Mouse (Mus musculus) midbrain, embryonic 10.5 days (tissue): ENCODE data around the gene Myh6. TPM values are rescaled to one million over a fixed set of nuclear protein-coding genes. Genes with fewer than 3 reads are reported as not detected.
"Not testable (repeated sequence)": the region's sequence is repeated elsewhere in the genome, so short reads cannot be mapped to it uniquely, and the experiment has no call there.

Experiments used
- DNase-seq: peaks from one replicate; pipeline ENCODE4 v3.0.0-alpha.2; 2017; ENCODE audit warnings: low spot score
- H3K27ac ChIP-seq: fragments of 300-500 bp; sonication (generic); replicated peaks from 2 replicates; pipeline ENCODE4 v1.5.1; 2016; ENCODE audit warnings: mild to moderate bottlenecking
- H3K27me3 ChIP-seq: fragments of 300-500 bp; sonication (generic); 2 replicates; pipeline ENCODE4 v1.6.1; 2016; ENCODE audit warnings: low read depth, mild to moderate bottlenecking; ENCODE audit not compliant: poor library complexity, severe bottlenecking
- H3K36me3 ChIP-seq: fragments of 300-500 bp; sonication (generic); 2 replicates; pipeline ENCODE4 v1.6.1; 2016; ENCODE audit warnings: mild to moderate bottlenecking, moderate library complexity
- H3K4me1 ChIP-seq: fragments of 300-500 bp; sonication (generic); 2 replicates; pipeline ENCODE4 v1.6.1; 2016
- H3K4me3 ChIP-seq: fragments of 300-500 bp; sonication (generic); 2 replicates; pipeline ENCODE4 v1.5.1; 2016; ENCODE audit warnings: mild to moderate bottlenecking, moderate library complexity
- H3K9me3 ChIP-seq: fragments of 300-500 bp; sonication (generic); replicated peaks from 2 replicates; pipeline ENCODE4 v1.6.1; 2016; ENCODE audit warnings: mild to moderate bottlenecking
- WGBS: fragments of 180-500 bp; shearing (Covaris S2); methylation state at CpG from one replicate; pipeline ENCODE4 v1.1.7; 2016; 5-methylcytosine and 5-hydroxymethylcytosine counted together
- polyA plus RNA-seq: library from polyadenylated mRNA; unstranded; fragments of >200 nt; fragmentation: Nextera tagmentation; extraction: Ambion mirVana; gene quantifications from 2 replicates; pipeline ENCODE4 v1.2.1, GENCODE M21; 2016

Gene Myh6
- polyA plus RNA-seq, 1 experiment from 2014 or later, result 0.68 TPM

DNA sequence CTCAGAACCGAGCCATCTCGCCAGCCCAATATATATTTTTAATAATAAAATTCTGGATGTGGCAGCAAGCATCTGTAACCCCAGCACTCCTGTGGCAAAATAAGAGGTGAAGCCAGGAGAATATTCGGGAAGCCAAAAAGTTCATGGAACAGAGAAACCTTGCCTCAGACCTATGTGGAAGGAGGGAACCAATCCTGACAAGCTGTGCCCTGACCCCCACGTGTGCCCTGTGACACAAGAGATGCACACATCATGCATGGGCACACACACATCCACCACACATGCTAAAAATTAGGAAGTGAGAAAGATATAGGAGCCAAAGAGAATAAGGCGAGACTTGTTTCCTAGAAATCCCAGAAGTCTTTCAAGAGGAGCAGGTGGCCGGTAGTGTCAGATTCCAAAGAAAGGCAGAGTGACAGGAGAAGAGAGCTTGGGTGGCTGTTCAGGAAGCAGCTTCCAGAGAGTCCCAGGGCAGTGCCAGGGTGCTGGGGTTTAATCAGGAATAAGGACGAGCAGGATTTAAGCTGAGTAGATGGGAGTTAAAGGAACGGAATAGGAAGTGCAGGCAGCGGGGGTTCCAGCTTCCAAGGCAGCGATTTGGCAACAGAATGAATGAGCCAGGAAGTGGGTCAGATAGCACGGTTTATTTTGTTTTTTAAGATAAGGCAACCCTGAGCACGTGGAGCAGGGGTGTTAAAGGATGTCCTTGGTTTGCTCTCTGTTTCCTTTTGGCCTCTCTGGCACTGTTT lies 35.4 kb upstream of the Myh6 start:
- Histone ChIP-seq H3K27ac (no peak overlapping the region; the same call in 1 of the 2 replicates), H3K4me3 (no peak overlapping the region)

DNA sequence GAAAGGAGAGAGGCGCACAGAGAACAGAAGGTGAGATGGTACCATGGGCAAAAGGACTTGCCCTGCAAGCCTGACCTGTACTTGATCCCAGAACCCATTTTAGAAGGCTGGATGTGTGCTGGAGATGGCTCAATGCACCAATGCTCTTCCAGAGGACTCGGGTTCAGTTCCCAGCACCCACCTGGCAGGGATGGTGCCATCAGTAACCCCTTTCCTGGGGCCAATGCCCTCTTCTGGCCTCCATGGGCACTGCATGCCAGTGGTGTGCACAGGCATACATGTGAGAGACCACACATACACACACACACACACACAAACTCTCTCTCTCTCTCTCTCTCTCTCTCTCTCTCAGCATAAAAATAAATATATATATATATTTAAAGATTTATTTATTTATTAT lies 34.7 kb upstream of the Myh6 start:
- Histone ChIP-seq H3K27me3 (no peaks in the 10 kb centered on the region), H3K36me3 (no peaks in the 10 kb centered on the region), H3K4me1 (peaks cover 38% of the 10 kb centered on the region), H3K9me3 (peaks cover 3% of the 10 kb centered on the region; the same call in 1 of the 2 replicates), H3K27ac (no peak overlapping the region), H3K4me3 (no peak overlapping the region)
- no peak for DNase-seq
- WGBS, result 97% methylated on average over 2 of the region's 2 CpGs

More for the DNA sequence above, 35.4 kb upstream of the Myh6 start:
- 57% methylated on average over 12 of the region's 12 CpGs for WGBS
- no peak for DNase-seq
- Histone ChIP-seq H3K4me1 (peaks cover 32% of the 10 kb centered on the region), H3K9me3 (peaks cover 3% of the 10 kb centered on the region; the same call in 1 of the 2 replicates), H3K27me3 (no peaks in the 10 kb centered on the region), H3K36me3 (no peaks in the 10 kb centered on the region)

DNA sequence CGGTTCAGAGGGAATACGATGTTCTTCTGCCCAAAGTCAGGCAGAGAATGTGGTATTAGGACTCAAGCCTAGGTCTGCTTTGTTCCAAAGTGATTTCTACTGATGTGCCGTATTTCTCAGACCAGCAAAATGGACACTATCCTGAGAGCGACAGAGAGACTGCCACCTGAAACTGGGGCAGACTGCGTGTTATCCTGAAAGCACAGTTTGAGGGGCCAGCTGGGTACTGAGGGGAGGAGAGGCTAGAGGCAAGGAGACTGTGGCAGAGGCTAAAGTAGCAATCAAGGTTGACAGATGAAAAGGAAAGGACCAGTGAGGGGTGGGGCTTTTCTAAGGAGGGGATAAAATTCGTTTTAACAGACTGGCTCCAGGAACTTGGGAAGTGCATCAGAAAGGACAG lies 34.1 kb upstream of the Myh6 start:
- no peaks in the 10 kb centered on the region for H3K27me3 ChIP-seq
- 89% methylated on average over 6 of the region's 6 CpGs for WGBS
- H3K4me1 ChIP-seq, result peaks cover 45% of the 10 kb centered on the region
- no peaks in the 10 kb centered on the region for H3K36me3 ChIP-seq
- H3K4me3 ChIP-seq, result no peak overlapping the region
- H3K9me3 ChIP-seq, result peaks cover 3% of the 10 kb centered on the region; the same call in 1 of the 2 replicates
- H3K27ac ChIP-seq, result no peak overlapping the region
- DNase-seq, result no peak

DNA sequence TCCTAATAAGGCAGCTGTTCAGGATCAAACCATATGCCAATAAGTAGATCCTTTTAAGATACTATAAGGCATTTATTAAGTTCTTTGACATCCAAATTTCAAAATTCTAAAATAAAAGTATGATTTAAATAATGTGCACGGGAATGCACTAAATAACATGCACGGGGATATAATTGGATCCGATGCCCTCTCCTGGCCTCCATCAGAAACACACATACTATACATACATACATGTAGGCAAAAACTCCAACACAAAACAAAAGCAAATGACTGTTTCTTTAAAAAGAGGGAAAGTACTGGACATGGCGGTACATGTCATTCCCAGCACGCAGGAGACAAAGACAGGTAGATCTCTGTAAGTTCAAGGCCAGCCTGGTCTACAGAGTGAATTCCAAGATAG lies 33.1 kb upstream of the Myh6 start:
- H3K36me3 ChIP-seq, H3K9me3 ChIP-seq, H3K27ac ChIP-seq, H3K4me3 ChIP-seq, H3K27me3 ChIP-seq, DNase-seq: not testable (repeated sequence)
- 90% methylated on average over 5 of the region's 5 CpGs for WGBS
- H3K4me1 ChIP-seq, result peaks cover 52% of the 10 kb centered on the region

DNA sequence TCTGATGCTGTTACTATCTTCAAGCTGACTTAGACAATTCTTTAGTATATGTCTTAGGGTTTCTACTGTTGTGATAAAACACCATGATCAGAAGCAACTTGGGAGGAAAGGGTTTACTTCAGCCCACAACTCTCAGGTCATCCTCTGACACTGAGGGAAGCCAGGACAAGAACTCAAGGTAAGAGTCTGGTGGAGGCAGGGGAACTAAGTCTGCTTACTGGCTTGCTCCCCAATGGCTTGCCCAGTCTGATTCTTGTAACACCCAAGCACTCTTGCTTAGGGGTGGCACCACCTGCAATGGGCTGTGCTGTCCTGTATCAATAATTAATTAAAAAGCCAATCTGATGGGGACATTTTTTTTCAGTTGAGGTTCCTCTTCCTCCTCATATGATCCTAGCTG lies 32.0 kb upstream of the Myh6 start:
- H3K4me3 ChIP-seq, result no peak overlapping the region
- no peak for DNase-seq
- peaks cover 3% of the 10 kb centered on the region; the same call in 1 of the 2 replicates for H3K27me3 ChIP-seq
- H3K36me3 ChIP-seq, result no peaks in the 10 kb centered on the region
- H3K4me1 ChIP-seq, result peaks cover 52% of the 10 kb centered on the region
- H3K27ac ChIP-seq, result no peak overlapping the region
- peaks cover 3% of the 10 kb centered on the region; the same call in 1 of the 2 replicates for H3K9me3 ChIP-seq

DNA sequence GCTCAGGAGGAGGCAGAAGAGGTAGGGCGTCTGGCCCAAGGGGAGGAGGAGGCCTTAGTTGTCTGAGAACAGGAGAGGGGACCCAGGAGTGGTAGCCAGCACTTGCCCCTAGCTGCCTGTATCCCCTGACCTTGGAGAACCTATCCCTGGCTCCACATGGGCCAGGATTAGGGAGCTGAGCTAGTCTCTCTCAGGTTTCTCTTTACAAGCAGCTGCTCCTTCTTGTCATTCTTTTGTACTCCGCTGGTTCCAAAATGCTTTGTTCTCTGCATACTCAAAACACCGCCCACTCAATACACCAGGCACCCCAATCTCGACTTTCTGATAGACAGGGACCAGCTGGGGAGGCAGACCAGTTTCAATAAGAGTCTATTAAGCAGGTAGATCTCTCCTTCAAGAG lies 30.6 kb upstream of the Myh6 start:
- H3K27ac ChIP-seq, result peak overlapping the region; percentile 91
- peak; percentile 27 for DNase-seq
- 24% methylated on average over 4 of the region's 4 CpGs for WGBS
- H3K27me3 ChIP-seq, result peaks cover 16% of the 10 kb centered on the region
- peaks cover 3% of the 10 kb centered on the region; the same call in 1 of the 2 replicates for H3K9me3 ChIP-seq
- H3K4me1 ChIP-seq, result peaks cover 53% of the 10 kb centered on the region
- H3K36me3 ChIP-seq, result no peaks in the 10 kb centered on the region
- H3K4me3 ChIP-seq, result no peak overlapping the region

DNA sequence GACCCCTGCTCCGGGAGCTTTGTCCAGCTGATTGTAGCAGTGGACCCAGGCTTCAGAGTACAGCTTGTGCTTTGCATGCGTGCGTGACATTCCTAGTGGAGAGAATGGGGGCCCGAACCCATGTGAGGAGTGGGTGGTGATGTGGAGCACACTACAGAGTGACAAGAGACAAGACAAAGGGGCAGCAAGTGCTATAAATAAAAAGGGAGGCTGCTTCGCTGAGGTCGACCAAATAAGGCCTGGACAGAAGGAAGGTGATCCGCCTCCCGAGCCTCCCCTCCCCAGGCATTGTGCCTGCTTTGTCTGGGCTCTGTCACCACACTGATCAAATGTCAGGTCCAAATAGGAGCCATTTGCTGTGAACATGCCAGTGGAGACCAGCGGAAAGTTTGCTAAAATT lies 30.1 kb upstream of the Myh6 start:
- 45% methylated on average over 9 of the region's 9 CpGs for WGBS
- Histone ChIP-seq H3K4me3 (no peak overlapping the region), H3K27ac (peak overlapping the region; percentile 91), H3K27me3 (peaks cover 21% of the 10 kb centered on the region), H3K36me3 (no peaks in the 10 kb centered on the region), H3K4me1 (peaks cover 52% of the 10 kb centered on the region), H3K9me3 (peaks cover 3% of the 10 kb centered on the region; the same call in 1 of the 2 replicates)
- DNase-seq, result peak; percentile 34

DNA sequence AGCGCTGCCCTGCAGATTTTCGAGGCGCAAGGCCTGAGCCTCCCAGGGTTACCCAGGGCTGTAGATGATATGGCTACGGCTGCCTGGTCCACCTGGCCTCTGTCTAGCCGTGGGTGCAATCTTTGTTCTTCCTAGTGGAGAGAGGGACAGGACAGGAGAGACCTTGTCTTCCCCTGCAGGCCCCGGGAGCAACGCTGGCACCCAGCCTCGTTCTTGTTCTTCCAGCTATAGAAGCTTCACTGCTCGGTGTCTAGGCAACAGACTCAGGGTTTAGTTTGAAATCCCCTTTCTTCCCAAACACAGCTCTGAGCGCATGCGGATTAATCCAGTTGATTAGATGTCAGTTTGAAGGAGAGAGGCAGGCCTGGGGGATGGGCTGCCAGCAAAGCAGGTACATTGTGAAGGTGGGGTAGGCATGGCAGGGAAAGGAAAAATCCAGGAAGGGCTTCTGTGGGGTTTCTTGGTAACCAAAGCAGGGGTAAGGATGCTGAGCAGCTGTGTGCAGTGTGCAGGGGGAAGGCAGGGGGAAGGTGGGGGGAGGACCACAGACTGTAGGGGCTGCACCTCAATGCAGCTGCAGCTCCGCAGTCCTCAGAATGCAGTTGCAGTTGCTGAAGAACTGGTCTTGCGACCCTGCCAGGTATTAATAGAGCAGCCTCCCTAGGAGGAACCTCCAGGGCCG lies 28.9 kb upstream of the Myh6 start:
- Histone ChIP-seq H3K36me3 (no peaks in the 10 kb centered on the region), H3K27me3 (peaks cover 21% of the 10 kb centered on the region), H3K27ac (peak overlapping the region; percentile 91), H3K4me1 (peaks cover 52% of the 10 kb centered on the region), H3K4me3 (peak overlapping the region; percentile 33; the same call in 1 of the 2 replicates), H3K9me3 (no peaks in the 10 kb centered on the region)
- 22% methylated on average over 14 of the region's 14 CpGs for WGBS
- peak; percentile 77 for DNase-seq

DNA sequence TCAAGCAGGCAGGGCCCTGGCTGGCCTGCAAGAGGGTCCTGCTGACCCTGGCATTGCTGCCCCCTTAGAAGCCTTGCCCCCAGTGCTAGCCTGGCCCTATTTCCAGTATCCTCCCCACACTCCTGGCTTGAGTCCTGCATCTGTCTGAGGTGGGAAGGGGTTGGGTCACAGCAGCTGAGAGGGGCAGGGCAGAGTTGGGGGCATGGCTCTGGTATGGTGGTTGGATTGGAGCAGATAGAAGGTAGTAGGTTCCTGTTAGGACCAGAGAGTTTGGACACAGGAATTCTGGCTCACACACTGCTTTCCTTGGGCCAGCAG lies 28.1 kb upstream of the Myh6 start:
- Histone ChIP-seq H3K4me3 (peak overlapping the region; percentile 33; the same call in 1 of the 2 replicates), H3K27ac (peak overlapping the region; percentile 91), H3K9me3 (no peaks in the 10 kb centered on the region), H3K36me3 (no peaks in the 10 kb centered on the region), H3K27me3 (peaks cover 21% of the 10 kb centered on the region), H3K4me1 (peaks cover 52% of the 10 kb centered on the region)
- peak; percentile 36 for DNase-seq

DNA sequence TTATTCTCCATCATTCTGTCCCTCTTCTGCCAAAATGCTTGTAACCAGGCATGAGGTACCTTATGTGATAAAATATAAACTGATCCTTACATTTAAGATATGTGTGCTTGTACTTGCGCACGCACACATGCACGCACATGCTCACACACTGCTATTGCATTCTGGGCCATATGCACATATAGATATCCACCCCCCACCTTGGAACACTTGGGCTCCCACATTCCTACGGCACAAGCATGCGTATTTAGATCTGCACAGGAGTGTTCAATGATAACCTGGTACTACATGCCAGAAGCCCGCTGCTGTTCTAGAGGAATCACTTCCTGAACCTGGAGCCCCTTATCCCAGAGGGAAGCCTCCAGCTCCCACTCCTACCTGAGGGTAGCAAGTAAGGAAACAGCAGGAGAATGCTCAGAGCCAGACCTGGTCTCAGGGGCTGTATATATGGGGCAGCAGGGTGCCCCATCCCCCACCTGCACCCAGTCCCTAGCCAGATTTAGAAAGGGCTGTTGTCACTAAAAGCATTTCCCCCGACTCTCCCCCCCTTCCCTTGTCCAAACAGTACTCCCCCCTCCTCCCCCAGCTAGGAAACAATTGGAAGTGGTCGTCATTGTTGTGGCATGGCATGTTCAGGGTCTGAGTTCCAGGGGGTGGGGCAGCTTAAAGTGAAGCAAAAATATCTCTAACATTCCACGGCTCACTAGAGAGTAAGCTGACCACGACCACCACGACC lies 27.6 kb upstream of the Myh6 start, which contains the start of gene Myh7:
Myh7 (minus strand) TSS at position 491 of the 733 bp plus-strand sequence.
- Histone ChIP-seq H3K36me3 (no peaks in the 10 kb centered on the region), H3K27ac (peak within 1 kb of the TSS; percentile 91), H3K9me3 (no peaks in the 10 kb centered on the region), H3K27me3 (peaks cover 21% of the 10 kb centered on the region), H3K4me1 (peaks cover 52% of the 10 kb centered on the region), H3K4me3 (peak within 1 kb of the TSS; percentile 33; the same call in 1 of the 2 replicates)
- WGBS, result 50% methylated on average over 11 of the region's 11 CpGs
- no peak for DNase-seq

DNA sequence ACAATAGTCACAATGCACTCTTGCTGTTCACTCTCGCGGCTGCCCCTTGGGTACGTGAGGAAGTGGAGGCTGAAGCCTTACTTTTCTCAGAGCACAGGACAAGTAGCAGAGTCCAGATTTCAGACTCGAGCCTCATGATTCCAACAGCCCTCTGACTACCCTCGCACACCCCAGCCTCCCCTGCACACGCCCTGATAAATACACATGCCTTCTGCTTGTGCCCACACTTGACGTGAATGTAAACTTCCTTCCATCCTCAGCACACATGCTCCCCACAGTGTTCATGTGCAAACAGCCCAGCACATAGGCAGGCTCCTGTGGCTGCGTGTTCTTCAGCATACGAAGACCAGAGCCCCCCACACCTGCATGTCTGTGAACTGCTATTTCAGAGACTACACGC lies 26.9 kb upstream of the Myh6 start:
- Histone ChIP-seq H3K4me1 (peaks cover 52% of the 10 kb centered on the region), H3K4me3 (no peak overlapping the region), H3K27ac (peak overlapping the region; percentile 91), H3K36me3 (no peaks in the 10 kb centered on the region), H3K27me3 (peaks cover 21% of the 10 kb centered on the region), H3K9me3 (no peaks in the 10 kb centered on the region)
- no peak for DNase-seq
- WGBS, result 69% methylated on average over 10 of the region's 10 CpGs

DNA sequence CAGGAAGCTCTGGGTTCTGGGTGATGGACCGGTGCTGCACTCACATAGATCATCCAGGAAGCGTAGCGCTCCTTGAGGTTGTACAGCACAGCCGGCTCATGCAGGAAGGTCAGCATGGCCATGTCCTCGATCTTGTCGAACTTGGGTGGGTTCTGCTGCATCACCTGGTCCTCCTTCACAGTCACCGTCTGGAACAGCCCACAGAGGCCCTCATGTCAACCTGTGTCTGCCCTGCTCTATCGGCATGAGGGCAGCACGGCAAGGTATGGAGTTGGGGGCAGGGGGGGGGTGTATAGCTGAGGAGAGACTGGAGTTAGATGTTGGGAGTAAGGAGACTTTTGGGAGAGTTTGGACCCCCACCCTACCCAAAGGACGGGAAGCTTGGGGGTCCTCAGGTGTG lies 25.5 kb upstream of the Myh6 start:
- no peak overlapping the region for H3K4me3 ChIP-seq
- H3K27me3 ChIP-seq, result peaks cover 21% of the 10 kb centered on the region
- peaks cover 47% of the 10 kb centered on the region for H3K4me1 ChIP-seq
- no peaks in the 10 kb centered on the region for H3K36me3 ChIP-seq
- H3K27ac ChIP-seq, result no peak overlapping the region
- no peak for DNase-seq
- no peaks in the 10 kb centered on the region for H3K9me3 ChIP-seq
- WGBS, result 93% methylated on average over 10 of the region's 10 CpGs
